Mouse (Mus musculus) CH12.LX (cell line): Measurements from ENCODE around the gene Pou2f1.

Experiments used
- CHD2 ChIP-seq: IDR thresholded peaks from 2 replicates; pipeline ENCODE4 v1.6.1; 2011; ENCODE audit warnings: low read length, improper control_type of control experiment
- CTCF ChIP-seq, 2 experiments: IDR thresholded peaks in 1 of 2; conservative IDR thresholded peaks in 1 of 2; 2 replicates each; pipeline ENCODE4 v1.5.1; 2011 to 2012; ENCODE audit warnings: low read depth in 2 of 2, low read length in 2 of 2, improper control_type of control experiment in 1 of 2, inconsistent platforms in 1 of 2, mild to moderate bottlenecking in 1 of 2, moderate library complexity in 1 of 2
- EP300 ChIP-seq: IDR thresholded peaks from 2 replicates; pipeline ENCODE4 v1.6.1; 2011; ENCODE audit warnings: low read length, improper control_type of control experiment
- GABPA ChIP-seq: IDR thresholded peaks from 2 replicates; pipeline ENCODE4 v1.6.1; 2012; ENCODE audit warnings: low read depth, low read length, improper control_type of control experiment, inconsistent platforms; ENCODE audit not compliant: insufficient replicate concordance
- MYC ChIP-seq: IDR thresholded peaks from 2 replicates; pipeline ENCODE4 v1.6.1; 2011; ENCODE audit warnings: low read depth, mild to moderate bottlenecking, improper control_type of control experiment, low read length
- POLR2A ChIP-seq: IDR thresholded peaks from 2 replicates; pipeline ENCODE4 v1.6.1; 2011; ENCODE audit warnings: low read depth, mild to moderate bottlenecking, improper control_type of control experiment, low read length
- RCOR1 ChIP-seq: conservative IDR thresholded peaks from 2 replicates; pipeline ENCODE4 v1.6.1; 2012; ENCODE audit warnings: low read depth, mild to moderate bottlenecking, inconsistent platforms, low read length, improper control_type of control experiment

DNA sequence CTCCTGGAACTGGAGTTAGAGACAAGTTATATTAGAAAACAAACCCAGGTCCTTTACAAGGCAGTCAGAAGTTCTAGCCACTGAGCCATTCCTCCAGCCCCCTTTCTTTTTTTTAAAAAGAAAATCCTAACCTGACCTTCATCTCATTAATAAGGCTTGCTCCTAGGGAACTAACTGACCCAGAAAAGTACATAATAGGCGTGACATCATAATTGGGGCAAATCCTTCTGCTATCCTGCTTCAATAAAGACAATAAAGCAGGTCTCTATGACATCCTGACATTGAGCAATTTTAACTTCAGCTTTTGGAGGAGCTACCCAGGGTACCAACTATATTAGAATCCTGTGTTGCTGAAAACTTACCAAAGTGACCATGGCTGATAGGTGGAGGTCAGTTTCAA, 98.9 kb downstream of the Pou2f1 start:
- no peak for TF ChIP-seq CHD2
- TF ChIP-seq GABPA = no peak
- no peak for TF ChIP-seq MYC
- no peak for TF ChIP-seq EP300
- no peak for TF ChIP-seq RCOR1
- no peak for TF ChIP-seq POLR2A
- no peak for TF ChIP-seq CTCF (conservative IDR thresholded peaks at IDR 0.05 in 1 of 2, IDR thresholded peaks at IDR 0.05 in 1 of 2; ENCODE audit: low read depth in 2 of 2, low read length in 2 of 2)
